Mouse (Mus musculus): Measurements from ENCODE around the gene Nr1h4. TPM values are rescaled to one million over a fixed set of nuclear protein-coding genes. Genes with fewer than 3 reads are reported as not detected.
A peak's percentile ranks its signal among the peaks of the same experiment; 100 is the strongest.

Nr1h4 gene
- polyA plus RNA-seq, 1 experiment from 2014 or later: 0.27 TPM

GRCm38 (mm10) chr10:89478766-89479165 lies 54.6 kb downstream of the Nr1h4 start:
- Histone ChIP-seq H3K27me3 (ENCODE audit: control insufficient read depth, insufficient read depth, low read length) (no peaks in the 10 kb centered on the region), H3K4me3 (ENCODE audit: low read depth, low read length) (no peak overlapping the region), H3K4me2 (no peak overlapping the region), H3K4me1 (ENCODE audit: control insufficient read depth, insufficient read depth, low read length) (peaks cover 13% of the 10 kb centered on the region), H3K27ac (ENCODE audit: low read depth, low read length) (no peak overlapping the region), H3K9ac (ENCODE audit: low read length) (no peak overlapping the region), H3K36me3 (ENCODE audit: control insufficient read depth, insufficient read depth, low read length) (no peaks in the 10 kb centered on the region), H3K9me3 (ENCODE audit: control insufficient read depth, low read length) (no peaks in the 10 kb centered on the region)
- DNase-seq (ENCODE audit: low spot score, missing footprints) (no peak), ATAC-seq (ENCODE audit: low FRiP score) (no peak)
- 87% methylated on average over 8 of the region's 8 CpGs for WGBS

GRCm38 (mm10) chr10:89470596-89471353 lies 62.6 kb downstream of the Nr1h4 start:
- ATAC-seq (ENCODE audit: low FRiP score) (0 out of 2 replicates have a peak, but pooled peaks have one; percentile 24), DNase-seq (ENCODE audit: low spot score, missing footprints) (no peak)
- Histone ChIP-seq H3K4me3 (ENCODE audit: low read depth, low read length) (no peak overlapping the region), H3K27ac (ENCODE audit: low read depth, low read length) (no peak overlapping the region), H3K36me3 (ENCODE audit: control insufficient read depth, insufficient read depth, low read length) (no peaks in the 10 kb centered on the region), H3K9ac (ENCODE audit: low read length) (no peak overlapping the region), H3K4me2 (no peak overlapping the region), H3K27me3 (ENCODE audit: control insufficient read depth, insufficient read depth, low read length) (no peaks in the 10 kb centered on the region), H3K4me1 (ENCODE audit: control insufficient read depth, insufficient read depth, low read length) (no peaks in the 10 kb centered on the region), H3K9me3 (ENCODE audit: control insufficient read depth, low read length) (peaks cover 4% of the 10 kb centered on the region; the same call in 1 of the 2 replicates)
- 42% methylated on average over 7 of the region's 7 CpGs for WGBS

- Histone ChIP-seq H3K27me3 (ENCODE audit: control insufficient read depth, insufficient read depth, low read length) (no peaks in the 10 kb centered on the region), H3K4me2 (no peak overlapping the region), H3K9ac (ENCODE audit: low read length) (no peak overlapping the region), H3K27ac (ENCODE audit: low read depth, low read length) (no peak overlapping the region), H3K9me3 (ENCODE audit: control insufficient read depth, low read length) (peaks cover under 1% of the 10 kb centered on the region; the same call in 1 of the 2 replicates), H3K36me3 (ENCODE audit: control insufficient read depth, insufficient read depth, low read length) (no peaks in the 10 kb centered on the region), H3K4me1 (ENCODE audit: control insufficient read depth, insufficient read depth, low read length) (no peaks in the 10 kb centered on the region), H3K4me3 (ENCODE audit: low read depth, low read length) (no peak overlapping the region)
- ATAC-seq (ENCODE audit: low FRiP score) (no peak), DNase-seq (ENCODE audit: low spot score, missing footprints) (no peak)
- 88% methylated on average over 4 of the region's 4 CpGs for WGBS
These were observed 68.5 kb downstream of the Nr1h4 start for GRCm38 (mm10) chr10:89464760-89465405.

- DNase-seq (ENCODE audit: low spot score, missing footprints) (no peak), ATAC-seq (ENCODE audit: low FRiP score) (no peak)
- H3K9me3 ChIP-seq (ENCODE audit: control insufficient read depth, low read length): no peaks in the 10 kb centered on the region
- no peak overlapping the region for H3K27ac ChIP-seq (ENCODE audit: low read depth, low read length)
- H3K4me3 ChIP-seq (ENCODE audit: low read depth, low read length): no peak overlapping the region
- no peaks in the 10 kb centered on the region for H3K36me3 ChIP-seq (ENCODE audit: control insufficient read depth, insufficient read depth, low read length)
- H3K4me1 ChIP-seq (ENCODE audit: control insufficient read depth, insufficient read depth, low read length): no peaks in the 10 kb centered on the region
- H3K27me3 ChIP-seq (ENCODE audit: control insufficient read depth, insufficient read depth, low read length): no peaks in the 10 kb centered on the region
- no peak overlapping the region for H3K9ac ChIP-seq (ENCODE audit: low read length)
- WGBS: 85% methylated on average over 11 of the region's 11 CpGs
- no peak overlapping the region for H3K4me2 ChIP-seq
These were observed 70.5 kb downstream of the Nr1h4 start for GRCm38 (mm10) chr10:89462890-89463289.

GRCm38 (mm10) chr10:89461856-89462507 lies 71.4 kb downstream of the Nr1h4 start:
- Histone ChIP-seq H3K36me3 (ENCODE audit: control insufficient read depth, insufficient read depth, low read length) (no peaks in the 10 kb centered on the region), H3K9me3 (ENCODE audit: control insufficient read depth, low read length) (no peaks in the 10 kb centered on the region), H3K4me1 (ENCODE audit: control insufficient read depth, insufficient read depth, low read length) (no peaks in the 10 kb centered on the region), H3K4me3 (ENCODE audit: low read depth, low read length) (no peak overlapping the region), H3K27ac (ENCODE audit: low read depth, low read length) (no peak overlapping the region), H3K27me3 (ENCODE audit: control insufficient read depth, insufficient read depth, low read length) (no peaks in the 10 kb centered on the region), H3K4me2 (no peak overlapping the region), H3K9ac (ENCODE audit: low read length) (no peak overlapping the region)
- WGBS: 22% methylated on average over 14 of the region's 14 CpGs
- DNase-seq (ENCODE audit: low spot score, missing footprints): peak; percentile 98
- peak; percentile 81 for ATAC-seq (ENCODE audit: low FRiP score)

- Histone ChIP-seq H3K4me1 (ENCODE audit: control insufficient read depth, insufficient read depth, low read length) (no peaks in the 10 kb centered on the region), H3K36me3 (ENCODE audit: control insufficient read depth, insufficient read depth, low read length) (no peaks in the 10 kb centered on the region), H3K4me2 (no peak overlapping the region), H3K27ac (ENCODE audit: low read depth, low read length) (no peak overlapping the region), H3K4me3 (ENCODE audit: low read depth, low read length) (no peak overlapping the region), H3K9me3 (ENCODE audit: control insufficient read depth, low read length) (no peaks in the 10 kb centered on the region), H3K9ac (ENCODE audit: low read length) (no peak overlapping the region), H3K27me3 (ENCODE audit: control insufficient read depth, insufficient read depth, low read length) (no peaks in the 10 kb centered on the region)
- DNase-seq (ENCODE audit: low spot score, missing footprints): no peak
- 83% methylated on average over 11 of the region's 11 CpGs for WGBS
- ATAC-seq (ENCODE audit: low FRiP score): no peak
These were observed 72.4 kb downstream of the Nr1h4 start for GRCm38 (mm10) chr10:89460972-89461371.

- Histone ChIP-seq H3K4me2 (no peak overlapping the region), H3K4me3 (ENCODE audit: low read depth, low read length) (no peak overlapping the region), H3K36me3 (ENCODE audit: control insufficient read depth, insufficient read depth, low read length) (no peaks in the 10 kb centered on the region), H3K27ac (ENCODE audit: low read depth, low read length) (no peak overlapping the region), H3K4me1 (ENCODE audit: control insufficient read depth, insufficient read depth, low read length) (no peaks in the 10 kb centered on the region), H3K9me3 (ENCODE audit: control insufficient read depth, low read length) (no peaks in the 10 kb centered on the region), H3K9ac (ENCODE audit: low read length) (no peak overlapping the region), H3K27me3 (ENCODE audit: control insufficient read depth, insufficient read depth, low read length) (no peaks in the 10 kb centered on the region)
- no peak for DNase-seq (ENCODE audit: low spot score, missing footprints)
- no peak for ATAC-seq (ENCODE audit: low FRiP score)
- WGBS: 78% methylated on average over 3 of the region's 3 CpGs
These were observed 74.6 kb downstream of the Nr1h4 start for GRCm38 (mm10) chr10:89458770-89459169.

GRCm38 (mm10) chr10:89453794-89454193 lies 79.6 kb downstream of the Nr1h4 start:
- DNase-seq (ENCODE audit: low spot score, missing footprints) (no peak), ATAC-seq (ENCODE audit: low FRiP score) (no peak)
- no peak overlapping the region for H3K4me3 ChIP-seq (ENCODE audit: low read depth, low read length)
- no peaks in the 10 kb centered on the region for H3K27me3 ChIP-seq (ENCODE audit: control insufficient read depth, insufficient read depth, low read length)
- no peaks in the 10 kb centered on the region for H3K4me1 ChIP-seq (ENCODE audit: control insufficient read depth, insufficient read depth, low read length)
- no peaks in the 10 kb centered on the region for H3K9me3 ChIP-seq (ENCODE audit: control insufficient read depth, low read length)
- H3K4me2 ChIP-seq: no peak overlapping the region
- H3K27ac ChIP-seq (ENCODE audit: low read depth, low read length): no peak overlapping the region
- WGBS: 90% methylated on average over 3 of the region's 3 CpGs
- H3K36me3 ChIP-seq (ENCODE audit: control insufficient read depth, insufficient read depth, low read length): no peaks in the 10 kb centered on the region
- no peak overlapping the region for H3K9ac ChIP-seq (ENCODE audit: low read length)

- Histone ChIP-seq H3K9me3 (ENCODE audit: control insufficient read depth, low read length) (no peaks in the 10 kb centered on the region), H3K4me1 (ENCODE audit: control insufficient read depth, insufficient read depth, low read length) (no peaks in the 10 kb centered on the region), H3K27ac (ENCODE audit: low read depth, low read length) (no peak overlapping the region), H3K27me3 (ENCODE audit: control insufficient read depth, insufficient read depth, low read length) (no peaks in the 10 kb centered on the region), H3K4me2 (no peak overlapping the region), H3K9ac (ENCODE audit: low read length) (no peak overlapping the region), H3K36me3 (ENCODE audit: control insufficient read depth, insufficient read depth, low read length) (no peaks in the 10 kb centered on the region), H3K4me3 (ENCODE audit: low read depth, low read length) (no peak overlapping the region)
- WGBS: 84% methylated on average over 15 of the region's 15 CpGs
- ATAC-seq (ENCODE audit: low FRiP score): no peak
- DNase-seq (ENCODE audit: low spot score, missing footprints): no peak
These were observed 80.2 kb downstream of the Nr1h4 start for GRCm38 (mm10) chr10:89453068-89453641.

Measured in midbrain, embryonic 11.5 days (tissue).